Mouse (Mus musculus) left cerebral cortex, postnatal 4 days (tissue): ENCODE measurements around the gene Olfr1102. TPM values are rescaled to one million over a fixed set of nuclear protein-coding genes. Genes with fewer than 3 reads are reported as not detected.

ENCODE experiments used
- DNase-seq: peaks from one replicate; pipeline ENCODE4 v3.0.0-alpha.2; 2022
- intact Hi-C: fragments of 180-260 bp; cut with DNase I; formaldehyde crosslinking; loops from one replicate; pipeline ENCODE4 v1.15.1; 2025
- total RNA-seq, 2 experiments: library from RNA; stranded (reverse); gene quantifications; 2 replicates each; pipeline ENCODE4 v1.2.3; 2021

Gene Olfr1102
- total RNA-seq: not detected

DNA sequence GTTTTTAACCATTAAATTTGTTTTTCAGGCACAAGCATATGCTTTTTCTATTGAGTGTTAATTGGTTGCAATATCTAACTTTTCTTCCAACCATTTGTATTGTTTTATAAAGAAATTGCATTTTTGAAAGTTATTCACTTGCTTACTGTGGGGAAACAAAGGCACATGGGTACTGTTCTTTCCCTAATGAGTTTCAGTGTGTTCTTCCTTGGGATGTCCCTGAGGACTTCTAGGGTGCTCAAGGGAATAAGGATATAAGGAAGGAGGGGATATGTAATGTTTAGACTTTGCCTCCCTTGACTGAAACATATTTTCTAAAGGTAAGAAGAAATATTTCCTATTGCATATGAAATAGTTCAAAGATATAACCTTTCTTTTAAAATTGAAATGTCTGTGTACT lies at the start of gene Olfr1102:
Gene Olfr1102, plus strand, starts transcription at position 301 of the 400 bp plus-strand sequence.
- intact Hi-C loops: no loop called here

DNA sequence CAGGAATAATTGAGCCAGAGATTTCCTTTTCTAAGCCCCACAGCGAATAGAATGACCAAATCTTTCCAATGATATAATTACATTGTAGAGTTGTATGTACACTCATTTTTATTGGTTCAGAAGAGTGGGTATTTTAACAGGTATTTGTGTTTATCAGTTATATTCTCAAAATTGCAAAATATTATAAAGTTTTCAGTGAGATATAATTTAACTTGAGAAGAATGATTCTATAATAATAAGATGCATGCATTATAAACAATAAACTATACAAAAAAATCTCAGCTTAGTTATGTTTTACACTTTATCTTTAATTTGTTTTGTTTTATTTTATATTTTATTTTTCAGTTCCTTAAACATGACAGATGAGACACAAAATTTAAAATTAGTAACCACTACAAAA lies 37.6 kb upstream of the Olfr1102 start, which contains the start of gene Olfr1099:
Gene Olfr1099, minus strand, starts transcription at position 101 of the 400 bp plus-strand sequence.
- intact Hi-C loops: no loop called here

More for the DNA sequence above, at the start of gene Olfr1102:
- DNase-seq: no peak

DNA sequence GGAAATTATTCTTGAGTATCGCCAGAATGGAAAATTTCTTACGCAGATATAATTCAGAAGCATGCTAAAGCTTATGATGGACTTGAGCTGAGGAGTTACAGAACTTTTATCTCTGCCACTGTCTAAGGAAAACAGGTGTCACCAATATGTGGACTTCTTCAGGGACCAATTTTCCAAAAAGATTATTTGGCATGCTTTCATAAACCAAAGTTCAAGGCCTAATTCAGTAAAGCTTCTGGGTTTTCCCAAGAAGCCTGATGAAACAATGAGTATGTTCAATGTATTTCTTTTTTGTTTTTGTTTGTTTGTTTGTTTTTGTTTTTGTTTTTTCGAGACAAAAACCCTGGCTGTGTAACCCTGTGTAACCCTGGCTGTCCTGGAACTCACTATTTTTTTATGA lies 18.3 kb upstream of the Olfr1102 start, which contains the start of gene Olfr1100:
Gene Olfr1100, minus strand, starts transcription at position 101 of the 400 bp plus-strand sequence.
- DNase-seq: no peak
- intact Hi-C loops: no loop called here

More for the DNA sequence above, 37.6 kb upstream of the Olfr1102 start, which contains the start of gene Olfr1099:
- DNase-seq: no peak

DNA sequence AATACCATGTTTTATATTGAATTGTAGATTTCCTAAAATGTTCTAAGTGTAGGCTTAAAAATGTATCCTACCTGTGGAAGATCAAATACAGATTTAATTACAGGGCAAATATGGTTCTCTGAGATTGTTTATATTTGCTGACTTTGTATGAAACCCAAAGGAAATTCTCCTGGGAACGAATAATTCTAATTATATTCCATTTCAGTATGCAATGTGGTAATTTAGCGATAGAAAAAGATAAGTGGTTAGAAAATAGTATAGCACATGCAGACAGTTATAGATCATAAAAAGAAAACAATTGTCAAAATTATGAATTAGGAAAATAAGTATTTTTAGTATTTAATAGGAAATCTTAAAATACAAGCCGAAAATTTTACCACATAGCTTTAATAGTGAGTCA lies 7.1 kb upstream of the Olfr1102 start, which contains the start of gene Olfr1101:
Gene Olfr1101, minus strand, starts transcription at position 101 of the 400 bp plus-strand sequence.
- no peak for DNase-seq
- intact Hi-C loops: no loop called here

DNA sequence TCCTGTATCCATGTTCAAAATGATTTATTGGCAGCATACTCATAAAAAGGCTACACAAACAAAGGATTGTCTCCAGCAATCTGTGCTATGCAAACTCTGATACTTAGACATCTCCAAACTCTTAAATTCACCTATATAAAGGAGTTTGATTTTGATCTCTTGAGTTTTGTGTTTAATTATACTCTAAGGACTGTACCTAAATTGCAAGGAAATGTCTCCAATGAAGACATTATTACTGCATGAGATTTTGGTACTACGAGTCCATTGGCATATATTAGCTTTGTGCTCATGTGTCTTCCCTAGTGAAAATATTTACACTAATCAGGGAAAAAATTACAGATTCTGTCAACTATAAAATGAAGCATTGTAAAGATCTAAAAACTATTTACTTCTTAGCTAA lies 28.8 kb downstream of the Olfr1102 start, which contains the start of gene Olfr1104:
Gene Olfr1104, minus strand, starts transcription at position 101 of the 400 bp plus-strand sequence.
- intact Hi-C loops: no loop called here
- no peak for DNase-seq

DNA sequence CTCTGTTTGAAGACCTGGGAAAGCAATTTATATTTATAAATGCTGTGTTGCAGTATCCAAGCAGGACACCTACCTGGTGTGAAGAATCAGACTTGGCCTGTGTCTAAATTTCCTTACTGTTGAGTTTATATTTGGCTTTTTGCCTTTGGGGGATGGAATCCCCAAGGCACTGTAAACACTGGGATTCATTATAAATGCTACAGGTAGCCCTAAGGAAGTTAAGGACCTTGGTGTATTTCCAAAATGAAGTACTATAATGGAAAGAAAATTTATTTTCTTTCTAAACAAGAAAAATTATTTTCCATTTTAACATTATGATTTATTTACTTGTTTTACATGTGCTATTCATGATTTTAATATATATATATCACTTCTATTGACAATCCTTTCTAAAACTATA lies 38.2 kb downstream of the Olfr1102 start, which contains the start of gene Olfr1105:
Gene Olfr1105, minus strand, starts transcription at position 101 of the 400 bp plus-strand sequence.
- intact Hi-C loops: no loop called here
- no peak for DNase-seq

DNA sequence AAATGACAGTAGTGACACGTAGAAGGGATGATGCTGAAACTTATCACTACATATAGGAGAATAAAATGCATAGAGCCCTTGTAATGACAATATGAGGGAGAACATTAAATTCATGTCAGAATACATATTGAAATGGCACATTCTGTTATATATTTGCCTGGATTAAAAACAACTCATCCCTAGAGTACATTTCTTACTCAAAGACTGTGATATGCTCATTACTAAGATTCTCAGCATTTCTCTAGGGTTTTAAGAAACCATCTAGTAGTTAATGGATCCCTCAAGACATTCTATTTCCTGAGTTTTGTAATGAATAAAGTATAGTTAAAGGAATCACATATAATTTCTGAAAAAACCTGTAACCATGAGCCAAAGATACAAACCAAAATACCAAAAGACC lies 54.0 kb downstream of the Olfr1102 start, which contains the start of gene Olfr1106:
Gene Olfr1106, minus strand, starts transcription at position 101 of the 400 bp plus-strand sequence.
- DNase-seq: no peak
- intact Hi-C loops: no loop called here

Other genes starting within 250 kb of the Olfr1102 start
- not detected for gene Olfr1090, start 239.4 kb upstream of the Olfr1102 start, total RNA-seq
- not detected for gene Olfr1093, start 215.9 kb upstream of the Olfr1102 start, total RNA-seq
- gene Olfr141, start 188.4 kb upstream of the Olfr1102 start, total RNA-seq: not detected
- gene Olfr1094, start 173.7 kb upstream of the Olfr1102 start, total RNA-seq: not detected
- not detected for gene Olfr1095, start 146.7 kb upstream of the Olfr1102 start, total RNA-seq
- not detected for gene Gm13723, start 123.6 kb upstream of the Olfr1102 start, total RNA-seq
- not detected for gene Olfr1097, start 106.2 kb upstream of the Olfr1102 start, total RNA-seq
- not detected for gene Olfr1098, start 73.9 kb upstream of the Olfr1102 start, total RNA-seq
- not detected for gene Olfr1099, start 37.7 kb upstream of the Olfr1102 start, total RNA-seq
- gene Olfr1100, start 18.4 kb upstream of the Olfr1102 start, total RNA-seq: not detected
- not detected for gene Olfr1101, start 7.2 kb upstream of the Olfr1102 start, total RNA-seq
- not detected for gene Olfr1104, start 28.7 kb downstream of the Olfr1102 start, total RNA-seq
- gene Olfr1105, start 38.1 kb downstream of the Olfr1102 start, total RNA-seq: not detected
- gene Olfr1106, start 53.9 kb downstream of the Olfr1102 start, total RNA-seq: not detected
- gene Olfr1107, start 77.4 kb downstream of the Olfr1102 start, total RNA-seq: not detected
- gene Olfr1109, start 97.6 kb downstream of the Olfr1102 start, total RNA-seq: not detected
- gene Olfr259, start 116.2 kb downstream of the Olfr1102 start, total RNA-seq: not detected
- not detected for gene Olfr1110, start 141.9 kb downstream of the Olfr1102 start, total RNA-seq
- gene Olfr1111, start 154.2 kb downstream of the Olfr1102 start, total RNA-seq: not detected
- not detected for gene Olfr1112, start 189.4 kb downstream of the Olfr1102 start, total RNA-seq
- not detected for gene Olfr1113, start 210.6 kb downstream of the Olfr1102 start, total RNA-seq
- gene Olfr1115, start 249.6 kb downstream of the Olfr1102 start, total RNA-seq: not detected